Mouse (Mus musculus): ENCODE measurements around the gene Rbm20. TPM values are rescaled to one million over a fixed set of nuclear protein-coding genes. Genes with fewer than 3 reads are reported as not detected.

The Rbm20 gene
- polyA plus RNA-seq, 1 experiment from 2014 or later = 0.51 TPM

DNA sequence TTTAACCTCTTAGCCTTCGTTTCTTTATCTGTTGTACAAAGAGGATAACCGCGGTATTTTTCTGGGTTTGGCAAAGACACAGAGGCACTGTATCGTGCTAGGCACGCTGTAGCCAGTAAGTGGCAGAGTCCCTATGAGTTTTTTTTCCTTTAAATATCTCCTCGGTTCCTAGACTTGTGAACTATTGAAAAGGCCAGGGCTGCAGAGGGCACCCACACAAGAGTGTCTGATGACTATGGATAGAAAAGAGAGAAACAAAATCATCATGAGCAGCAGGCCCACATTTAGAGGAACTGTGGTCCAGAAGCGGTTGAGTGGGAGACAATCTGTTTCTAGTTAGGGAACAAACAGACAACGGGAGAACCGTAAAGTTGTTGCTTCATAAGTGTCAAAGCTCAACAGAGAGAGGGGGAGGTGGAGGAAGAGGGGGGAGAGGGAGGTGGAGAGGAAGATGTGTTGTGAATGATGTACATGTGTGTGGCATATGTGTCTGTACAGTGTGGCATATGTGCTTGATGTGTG lies 215.8 kb downstream of the Rbm20 start:
- no peak overlapping the region for H3K27ac ChIP-seq
- H3K4me3 ChIP-seq = no peak overlapping the region
- no peaks in the 10 kb centered on the region for H3K36me3 ChIP-seq
- 79% methylated on average over 9 of the region's 9 CpGs for WGBS
- no peak overlapping the region for H3K4me2 ChIP-seq
- no peaks in the 10 kb centered on the region for H3K9me3 ChIP-seq
- 0 out of 2 replicates have a peak, but pooled peaks cover 3% of the 10 kb centered on the region for H3K4me1 ChIP-seq (replicated peaks)
- no peak for ATAC-seq (ENCODE audit: low FRiP score)
- H3K9ac ChIP-seq = no peak overlapping the region
- H3K27me3 ChIP-seq = no peaks in the 10 kb centered on the region

DNA sequence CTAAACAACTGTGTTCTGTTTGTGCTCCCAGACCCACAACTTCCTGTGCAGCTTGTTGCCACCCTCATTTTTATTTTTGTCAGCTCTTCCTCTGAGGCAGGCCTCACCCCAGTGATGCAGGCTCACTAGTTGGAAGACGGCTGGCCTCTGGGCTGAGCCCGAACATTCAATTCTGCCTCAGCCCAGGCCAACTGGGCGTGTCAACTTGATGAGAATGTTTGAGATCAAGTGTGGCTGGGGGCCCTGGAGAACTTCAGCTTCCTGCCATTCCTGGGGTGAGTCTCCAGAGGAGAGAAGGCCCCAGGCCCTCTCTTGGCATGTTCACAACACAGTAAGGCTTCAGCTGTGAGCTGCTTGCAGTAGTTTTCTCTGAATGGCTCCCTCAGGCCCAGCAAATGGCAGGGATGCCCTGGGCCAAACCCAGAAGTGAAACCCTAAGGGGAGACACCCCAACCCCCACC lies 216.6 kb downstream of the Rbm20 start:
- H3K4me2 ChIP-seq = no peak overlapping the region
- H3K27me3 ChIP-seq = no peaks in the 10 kb centered on the region
- no peak overlapping the region for H3K27ac ChIP-seq
- no peak for ATAC-seq (ENCODE audit: low FRiP score)
- H3K9ac ChIP-seq = no peak overlapping the region
- 87% methylated on average over 3 of the region's 3 CpGs for WGBS
- no peak overlapping the region for H3K4me3 ChIP-seq
- 0 out of 2 replicates have a peak, but pooled peaks cover 3% of the 10 kb centered on the region for H3K4me1 ChIP-seq (replicated peaks)
- no peaks in the 10 kb centered on the region for H3K36me3 ChIP-seq
- H3K9me3 ChIP-seq = no peaks in the 10 kb centered on the region

DNA sequence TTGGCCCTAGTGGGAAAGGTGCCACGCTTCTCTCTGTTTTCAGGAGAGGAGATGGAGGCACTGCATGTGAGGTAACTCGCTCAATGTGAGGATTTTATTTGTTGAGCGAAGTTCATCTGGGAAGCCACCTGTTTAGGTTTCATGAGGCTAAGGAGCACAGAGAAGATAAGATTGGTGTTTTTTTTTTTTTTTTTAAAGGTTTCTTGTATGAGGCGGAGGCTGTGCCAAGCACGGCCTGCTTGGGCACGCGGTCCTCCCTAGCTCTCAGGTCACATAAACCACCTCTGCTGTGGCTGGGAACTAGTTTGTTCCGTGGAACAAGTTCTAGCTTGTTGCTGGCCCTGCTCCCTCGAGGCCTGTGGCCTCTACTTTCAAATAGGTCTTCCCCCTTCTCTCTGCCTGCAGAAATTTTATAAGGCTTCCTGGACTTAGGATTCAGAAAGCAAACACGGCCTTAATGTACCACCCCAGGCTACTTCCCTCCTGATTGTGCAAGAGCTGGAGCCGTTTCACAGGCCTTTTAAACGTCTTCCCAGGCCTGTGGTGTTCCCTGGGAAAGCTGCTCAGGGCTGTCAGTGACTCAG lies 217.5 kb downstream of the Rbm20 start:
- Histone ChIP-seq H3K4me3 (no peak overlapping the region), H3K4me2 (no peak overlapping the region), H3K27me3 (no peaks in the 10 kb centered on the region), H3K27ac (no peak overlapping the region), H3K4me1 (replicated peaks) (0 out of 2 replicates have a peak, but pooled peaks cover 3% of the 10 kb centered on the region), H3K9ac (no peak overlapping the region), H3K9me3 (no peaks in the 10 kb centered on the region), H3K36me3 (no peaks in the 10 kb centered on the region)
- ATAC-seq (ENCODE audit: low FRiP score) = no peak
- 82% methylated on average over 12 of the region's 12 CpGs for WGBS

DNA sequence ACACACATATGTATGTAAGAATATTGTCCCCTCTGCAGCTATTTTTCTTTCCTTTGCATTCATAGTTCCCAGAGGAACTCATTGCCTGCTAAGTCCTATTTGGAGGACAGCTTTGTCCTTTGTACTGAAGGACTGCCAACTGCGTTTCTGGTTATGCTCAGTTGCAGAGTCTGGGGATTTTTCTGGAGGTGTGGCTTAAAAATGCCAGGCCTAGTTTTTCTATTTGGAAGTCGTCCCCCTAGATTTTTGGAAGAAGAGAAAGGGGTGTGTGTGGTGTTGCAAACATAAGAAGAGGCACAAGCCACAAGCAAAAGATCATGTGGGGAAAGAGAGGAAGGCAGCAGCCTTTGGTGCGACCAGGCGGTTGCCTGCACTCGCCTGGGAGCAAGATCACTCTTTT lies 220.9 kb downstream of the Rbm20 start:
- Histone ChIP-seq H3K4me1 (replicated peaks) (peaks cover 11% of the 10 kb centered on the region), H3K36me3 (no peaks in the 10 kb centered on the region), H3K4me3 (no peak overlapping the region), H3K27me3 (no peaks in the 10 kb centered on the region), H3K4me2 (no peak overlapping the region), H3K27ac (no peak overlapping the region), H3K9ac (no peak overlapping the region), H3K9me3 (no peaks in the 10 kb centered on the region)
- ATAC-seq (ENCODE audit: low FRiP score) = no peak
- 84% methylated on average over 5 of the region's 5 CpGs for WGBS

DNA sequence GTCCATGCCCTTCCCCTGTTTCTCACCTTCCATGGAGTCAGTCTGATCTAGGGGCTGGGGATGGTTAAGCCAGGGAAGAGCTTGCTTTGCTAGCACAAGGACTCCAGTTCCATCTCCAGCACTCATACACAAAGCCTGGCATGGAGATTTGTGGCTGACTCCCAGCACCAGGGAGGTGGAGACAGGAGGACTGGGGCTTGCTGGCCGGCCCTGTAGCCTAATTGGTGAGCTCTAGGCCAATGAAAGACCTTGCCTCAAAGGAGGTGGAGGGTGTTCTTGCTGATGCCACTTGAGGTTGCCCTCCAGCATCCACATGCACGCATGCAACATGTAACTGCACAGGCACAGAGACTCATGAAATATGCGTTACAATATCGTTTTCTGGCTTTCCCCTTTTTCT lies 221.4 kb downstream of the Rbm20 start:
- ATAC-seq (ENCODE audit: low FRiP score) = no peak

DNA sequence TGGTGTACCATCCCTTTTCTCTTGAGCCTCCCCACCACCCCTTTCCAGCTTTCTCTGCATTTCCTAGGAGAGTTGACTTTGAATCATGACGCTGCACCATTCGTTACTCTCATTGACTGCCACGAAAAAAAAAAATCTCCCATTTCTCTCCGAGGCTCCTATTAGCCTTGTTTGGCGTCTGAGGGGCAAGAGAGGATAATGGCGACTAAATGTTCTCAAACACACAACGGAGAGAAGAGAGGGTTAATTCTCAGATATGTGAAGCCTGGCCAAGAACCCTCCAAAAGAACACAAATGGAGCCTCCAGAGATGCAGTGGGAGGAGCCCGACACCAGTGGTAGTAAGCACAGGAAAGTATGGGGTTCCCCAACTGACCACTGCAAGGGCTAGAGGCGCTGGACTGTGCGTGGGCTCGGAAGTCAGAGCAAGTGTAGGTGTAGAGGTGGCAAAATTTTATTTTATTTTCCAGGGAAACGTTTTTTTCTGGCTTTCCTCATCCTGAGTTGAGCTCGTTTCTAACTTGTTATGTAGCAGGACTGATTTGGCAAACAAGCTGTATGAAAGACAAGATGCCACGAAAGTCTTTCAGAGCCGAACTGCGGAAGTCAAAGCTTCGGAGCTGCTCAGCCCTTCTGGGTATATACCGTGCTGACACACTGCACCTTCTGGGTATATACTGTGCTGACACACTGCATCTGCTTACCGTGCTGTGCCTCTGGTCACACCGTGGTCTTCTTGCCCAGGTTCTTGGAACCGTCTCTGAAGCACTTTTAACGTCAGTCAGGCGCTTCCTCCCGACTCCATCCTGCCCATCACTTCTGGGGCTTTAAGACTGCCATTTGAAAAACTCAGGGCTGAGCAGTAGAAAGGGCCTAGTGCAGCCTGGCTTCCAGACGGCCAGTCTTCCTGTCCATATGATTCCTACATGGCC lies 222.1 kb downstream of the Rbm20 start:
- no peaks in the 10 kb centered on the region for H3K36me3 ChIP-seq
- no peak overlapping the region for H3K27ac ChIP-seq
- WGBS = 86% methylated on average over 25 of the region's 25 CpGs
- H3K4me3 ChIP-seq = no peak overlapping the region
- H3K27me3 ChIP-seq = no peaks in the 10 kb centered on the region
- peaks cover 8% of the 10 kb centered on the region for H3K4me1 ChIP-seq (replicated peaks)
- no peak overlapping the region for H3K4me2 ChIP-seq
- no peak for ATAC-seq (ENCODE audit: low FRiP score)
- H3K9ac ChIP-seq = no peak overlapping the region
- H3K9me3 ChIP-seq = no peaks in the 10 kb centered on the region

More for the DNA sequence above, 221.4 kb downstream of the Rbm20 start:
- Histone ChIP-seq H3K4me3 (no peak overlapping the region), H3K9ac (no peak overlapping the region), H3K36me3 (no peaks in the 10 kb centered on the region), H3K4me2 (no peak overlapping the region), H3K9me3 (no peaks in the 10 kb centered on the region), H3K27me3 (no peaks in the 10 kb centered on the region), H3K27ac (no peak overlapping the region), H3K4me1 (replicated peaks) (peaks cover 11% of the 10 kb centered on the region)
- 75% methylated on average over 4 of the region's 4 CpGs for WGBS

DNA sequence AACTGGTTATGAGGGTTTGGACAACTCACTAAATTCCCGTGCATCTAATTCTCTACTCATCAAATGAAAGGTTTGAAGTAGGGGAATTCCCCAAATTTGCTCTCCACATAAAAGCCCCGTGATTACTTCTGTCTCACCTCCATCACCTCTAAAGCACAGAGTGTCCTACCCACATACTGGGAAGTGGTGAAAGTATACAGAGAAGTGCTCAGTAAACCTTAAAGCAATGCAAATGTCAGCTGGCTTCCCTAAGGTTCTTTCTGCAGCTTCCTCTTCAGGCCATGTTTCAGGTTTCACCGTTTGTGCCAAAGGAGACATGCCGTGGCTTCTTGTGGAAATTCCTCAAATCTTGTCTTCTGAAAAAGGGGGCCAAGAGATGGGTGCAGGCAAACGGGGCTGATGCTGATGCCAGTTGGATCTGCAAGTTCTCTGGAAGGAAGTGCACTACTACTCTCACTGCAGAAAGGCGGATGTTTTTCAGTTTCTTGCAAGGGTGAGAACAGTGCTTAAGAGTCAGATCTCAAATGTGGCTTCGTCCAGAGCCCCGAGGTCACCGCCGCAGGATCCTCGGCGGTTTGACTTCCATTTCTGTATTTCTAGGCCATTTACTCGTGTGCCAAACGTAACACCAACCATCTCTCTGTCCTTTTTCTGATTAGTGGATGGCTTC lies 223.0 kb downstream of the Rbm20 start:
- no peak overlapping the region for H3K9ac ChIP-seq
- H3K36me3 ChIP-seq = no peaks in the 10 kb centered on the region
- WGBS = 88% methylated on average over 14 of the region's 14 CpGs
- H3K27ac ChIP-seq = no peak overlapping the region
- no peak overlapping the region for H3K4me2 ChIP-seq
- no peak for ATAC-seq (ENCODE audit: low FRiP score)
- H3K4me1 ChIP-seq (replicated peaks) = peaks cover 15% of the 10 kb centered on the region
- no peak overlapping the region for H3K4me3 ChIP-seq
- H3K27me3 ChIP-seq = no peaks in the 10 kb centered on the region
- H3K9me3 ChIP-seq = no peaks in the 10 kb centered on the region

DNA sequence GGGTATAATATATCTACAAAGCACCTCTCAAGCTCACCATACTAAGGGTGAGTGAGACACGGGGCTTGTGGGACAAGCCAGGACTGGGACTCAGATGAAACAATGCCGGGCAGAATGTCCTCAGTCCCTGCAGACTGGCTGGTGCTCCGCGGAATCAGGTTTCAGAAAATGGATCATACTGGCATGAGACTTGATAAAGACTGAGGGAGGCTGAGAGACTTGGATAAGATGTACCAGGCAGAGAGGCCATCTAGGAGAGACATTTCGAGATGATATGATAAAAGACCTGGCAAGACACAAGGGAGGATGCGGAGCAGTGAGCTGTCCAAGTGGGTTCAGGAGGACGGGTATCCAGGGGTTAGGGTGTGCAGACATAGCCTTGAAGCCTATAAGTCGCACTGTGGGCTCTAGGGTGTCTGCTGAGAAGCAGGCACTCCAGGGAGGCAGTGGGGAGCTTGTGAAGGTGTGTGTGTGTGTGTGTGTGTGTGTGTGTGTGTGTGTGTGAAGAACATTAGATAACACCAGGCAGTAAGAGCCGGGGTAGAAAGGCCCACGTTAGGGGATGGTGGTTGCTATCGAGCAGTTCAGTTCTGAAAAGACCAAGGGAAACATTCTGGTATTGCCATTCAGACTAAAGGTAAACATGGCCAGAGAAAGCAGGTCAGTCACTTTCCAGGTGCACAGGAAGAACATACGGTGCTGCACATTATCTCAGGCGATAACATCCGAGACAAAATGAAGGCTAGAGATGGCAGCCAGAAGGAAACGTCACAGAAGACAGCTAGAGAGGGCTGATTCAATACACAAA lies 225.0 kb downstream of the Rbm20 start:
- peak overlapping the region; percentile 68 for H3K4me2 ChIP-seq
- no peaks in the 10 kb centered on the region for H3K9me3 ChIP-seq
- peak overlapping the region; percentile 96 for H3K4me3 ChIP-seq
- ATAC-seq (ENCODE audit: low FRiP score) = no peak
- WGBS = 61% methylated on average over 15 of the region's 15 CpGs
- no peaks in the 10 kb centered on the region for H3K36me3 ChIP-seq
- H3K27me3 ChIP-seq = no peaks in the 10 kb centered on the region
- H3K9ac ChIP-seq = peak overlapping the region; percentile 93
- peaks cover 23% of the 10 kb centered on the region for H3K4me1 ChIP-seq (replicated peaks)
- peak overlapping the region; percentile 94 for H3K27ac ChIP-seq

DNA sequence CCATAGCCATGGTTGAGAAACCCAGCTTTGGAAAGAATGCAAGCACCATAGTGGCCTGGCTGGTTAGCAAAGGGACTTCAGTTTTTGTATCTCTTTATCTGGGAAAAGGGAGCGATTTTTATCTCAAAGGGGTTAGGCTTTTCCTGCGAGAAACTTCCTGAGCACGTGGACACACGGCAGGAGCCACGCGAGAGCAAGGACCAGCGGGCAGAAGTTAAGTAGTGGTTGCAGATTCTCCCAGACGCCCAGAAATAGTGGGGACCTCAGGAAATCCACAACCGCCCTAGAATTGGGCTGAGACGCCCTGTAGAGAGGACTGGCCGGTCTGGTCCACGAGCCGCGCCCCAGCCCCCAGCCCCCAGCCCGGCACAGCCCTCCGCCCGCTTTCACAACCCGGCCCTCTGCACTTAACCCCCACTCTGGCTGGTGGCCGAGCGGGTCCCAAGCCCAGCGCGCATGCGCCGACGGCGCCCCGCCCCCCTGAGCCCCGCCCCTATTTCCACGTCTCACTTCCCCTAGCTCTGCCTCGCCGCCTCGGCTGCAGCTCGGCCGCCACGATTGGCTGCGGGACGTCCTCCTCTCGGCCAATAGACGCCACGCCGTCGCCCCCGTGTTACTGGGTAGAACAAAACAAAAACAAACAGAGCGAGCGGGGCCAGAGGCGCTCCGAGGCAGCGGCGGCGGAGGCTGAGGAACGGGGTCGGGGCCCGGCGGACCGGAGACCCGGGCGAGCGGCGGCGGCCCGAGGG lies 225.8 kb downstream of the Rbm20 start:
- ATAC-seq (ENCODE audit: low FRiP score) = peak; percentile 98
- peak overlapping the region; percentile 68 for H3K4me2 ChIP-seq
- peak overlapping the region; percentile 94 for H3K27ac ChIP-seq
- peak overlapping the region; percentile 96 for H3K4me3 ChIP-seq
- H3K9me3 ChIP-seq = no peaks in the 10 kb centered on the region
- peak overlapping the region; percentile 93 for H3K9ac ChIP-seq
- peaks cover 23% of the 10 kb centered on the region for H3K4me1 ChIP-seq (replicated peaks)
- H3K36me3 ChIP-seq = no peaks in the 10 kb centered on the region
- H3K27me3 ChIP-seq = no peaks in the 10 kb centered on the region
- WGBS = under 1% methylated on average over 56 of the region's 61 CpGs

DNA sequence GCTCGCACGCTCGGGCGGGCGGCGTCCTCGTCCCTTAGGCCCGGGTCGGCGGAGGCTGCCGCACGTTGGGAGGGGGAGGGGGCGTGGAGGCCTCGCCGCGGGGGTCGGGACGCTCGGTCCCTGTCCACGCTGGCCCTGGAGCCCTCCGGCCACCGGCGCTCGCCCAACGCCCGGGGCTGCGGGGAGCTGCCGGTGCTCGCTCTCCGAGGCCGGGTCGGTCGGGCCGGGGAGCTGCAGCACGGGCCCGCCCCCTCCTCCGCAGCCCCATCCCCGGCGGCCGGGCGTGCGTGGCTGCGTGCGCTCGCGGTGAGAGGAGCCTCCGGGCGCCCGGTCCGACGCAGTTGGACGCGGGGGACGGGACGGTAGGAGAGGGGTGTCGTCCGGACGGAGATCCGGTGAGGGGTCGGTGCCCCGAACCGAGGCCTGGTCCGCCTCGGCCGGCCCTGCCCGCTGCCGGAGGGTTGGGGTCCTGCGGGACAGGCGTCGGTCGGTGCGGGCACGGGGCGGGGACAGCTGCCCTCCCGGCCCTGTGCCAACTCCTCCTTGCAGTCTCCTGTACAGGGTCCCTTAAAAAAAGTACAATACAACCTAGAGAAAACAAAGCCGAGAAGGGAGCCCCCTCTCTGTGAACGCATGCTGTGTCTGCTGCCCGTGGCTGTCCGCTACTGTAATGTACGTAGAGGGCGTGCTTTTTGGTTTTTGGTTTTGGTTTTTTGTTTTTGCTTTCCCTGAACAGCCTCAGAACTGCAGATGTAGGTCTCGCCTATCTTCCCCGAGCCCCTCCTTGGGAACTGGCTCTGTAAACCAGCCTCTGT lies 226.6 kb downstream of the Rbm20 start:
- H3K9me3 ChIP-seq = no peaks in the 10 kb centered on the region
- H3K4me2 ChIP-seq = peak overlapping the region; percentile 67
- H3K4me3 ChIP-seq = peak overlapping the region; percentile 96
- no peaks in the 10 kb centered on the region for H3K27me3 ChIP-seq
- H3K36me3 ChIP-seq = no peaks in the 10 kb centered on the region
- peaks cover 23% of the 10 kb centered on the region for H3K4me1 ChIP-seq (replicated peaks)
- H3K9ac ChIP-seq = peak overlapping the region; percentile 93
- WGBS = under 1% methylated on average over 65 of the region's 83 CpGs
- peak overlapping the region; percentile 94 for H3K27ac ChIP-seq
- ATAC-seq (ENCODE audit: low FRiP score) = peak; percentile 79

Data from hindbrain, embryonic 13.5 days (tissue).